Mouse (Mus musculus) kidney, postnatal 25 days (tissue): Measurements from ENCODE around the gene Pi4ka.

Experiments
- DNase-seq, 2 experiments: peaks; one replicate each; pipeline ENCODE4 v3.0.0; 2021; ENCODE audit warnings: mixed read lengths in 2 of 2

The Pi4ka gene

DNA sequence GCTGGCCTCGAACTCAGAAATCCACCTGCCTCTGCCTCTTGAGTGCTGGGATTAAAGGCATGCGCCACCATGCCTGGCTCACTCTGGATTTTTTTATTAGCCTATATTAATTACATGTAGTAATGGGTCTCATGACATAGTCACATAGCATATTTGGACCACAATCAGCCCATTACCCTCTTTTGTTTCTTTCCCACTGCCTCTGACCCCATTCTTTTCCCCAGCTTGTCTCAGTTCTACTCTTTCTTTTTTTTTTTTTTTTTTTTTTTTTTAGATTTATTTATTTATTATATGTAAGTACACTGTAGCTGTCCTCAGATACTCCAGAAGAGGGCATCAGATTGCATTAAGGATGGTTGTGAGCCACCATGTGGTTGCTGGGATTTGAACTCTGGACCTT, 174.6 kb downstream of the Pi4ka start:
- peak in 1 of 2 experiments; percentile 3 for DNase-seq
